Mouse (Mus musculus): ENCODE measurements around the gene Aqp1. TPM values are rescaled to one million over a fixed set of nuclear protein-coding genes. Genes with fewer than 3 reads are reported as not detected.

Gene Aqp1
- total and polyA plus RNA-seq, 3 experiments: 57.2 to 95.3 TPM; not detected in 1

- Histone ChIP-seq H3K27ac (ENCODE audit: control insufficient read depth, low read depth, low read length) (no peak overlapping the region), H3K27me3 (ENCODE audit: control insufficient read depth in 1 of 2, insufficient read depth in 2 of 2, low read length in 2 of 2) (no peaks in the 10 kb centered on the region), H3K79me2 (ENCODE audit: control insufficient read depth, insufficient read depth, low read length, poor library complexity) (no peaks in the 10 kb centered on the region), H3K9ac (ENCODE audit: control insufficient read depth, low read depth, low read length, poor library complexity, severe bottlenecking) (no peak overlapping the region), H3K36me3 (ENCODE audit: control insufficient read depth in 1 of 2, insufficient read depth in 2 of 2, low read length in 2 of 2) (no peaks in the 10 kb centered on the region), H3K4me3 (ENCODE audit: control insufficient read depth in 1 of 2, insufficient read depth in 1 of 2, low read depth in 2 of 2, low read length in 2 of 2) (no peak overlapping the region), H3K9me3 (replicated peaks; ENCODE audit: insufficient read depth, low read length) (no peaks in the 10 kb centered on the region), H3K4me1 (ENCODE audit: control insufficient read depth in 1 of 2, insufficient read depth in 2 of 2, low read length in 2 of 2) (no peaks in the 10 kb centered on the region)
- no peak for TF ChIP-seq BHLHE40 (IDR thresholded peaks at IDR 0.05; ENCODE audit: borderline replicate concordance, low read depth, low read length)
- no peak for TF ChIP-seq USF1 (IDR thresholded peaks at IDR 0.05; ENCODE audit: low read depth, low read length)
- TF ChIP-seq ZC3H11A (IDR thresholded peaks at IDR 0.05; ENCODE audit: low read depth, low read length): peak; percentile 83
- TF ChIP-seq ZKSCAN1 (IDR thresholded peaks at IDR 0.05; ENCODE audit: low read depth, low read length): no peak
- no peak for TF ChIP-seq TBP (IDR thresholded peaks at IDR 0.05; ENCODE audit: low read depth, low read length)
- TF ChIP-seq CHD1 (IDR thresholded peaks at IDR 0.05; ENCODE audit: low read depth, low read length): no peak
- no peak for TF ChIP-seq JUND (IDR thresholded peaks at IDR 0.05; ENCODE audit: low read depth, low read length)
- TF ChIP-seq SMC3 (IDR thresholded peaks at IDR 0.05; ENCODE audit: low read depth, low read length): peak; percentile 87
- TF ChIP-seq USF2 (IDR thresholded peaks at IDR 0.05; ENCODE audit: borderline replicate concordance in 1 of 2, insufficient read depth in 1 of 2, low read depth in 1 of 2, low read length in 2 of 2): no peak
- no peak for TF ChIP-seq NELFE (IDR thresholded peaks at IDR 0.05; ENCODE audit: low read depth, low read length)
- peak; percentile 77 to 84 (median 78) for TF ChIP-seq CTCF (IDR thresholded peaks at IDR 0.05 in 2 of 3, conservative IDR thresholded peaks at IDR 0.05 in 1 of 3; ENCODE audit: control insufficient read depth in 1 of 3, insufficient read depth in 1 of 3, low read depth in 2 of 3, low read length in 3 of 3, poor library complexity in 1 of 3, severe bottlenecking in 1 of 3)
- TF ChIP-seq POLR2AphosphoS5 (IDR thresholded peaks at IDR 0.05; ENCODE audit: borderline replicate concordance, low read depth, low read length): no peak
- no peak for TF ChIP-seq MAZ (IDR thresholded peaks at IDR 0.05; ENCODE audit: low read depth, low read length)
- no peak for TF ChIP-seq TCF12 (IDR thresholded peaks at IDR 0.05; ENCODE audit: low read depth, low read length)
- peak; percentile 87 for TF ChIP-seq RAD21 (IDR thresholded peaks at IDR 0.05; ENCODE audit: low read depth, low read length)
- DNase-seq (ENCODE audit: low read depth, low spot score): peak; percentile 52
Measured at GRCm38 (mm10) chr6:55383897-55384296, 47.7 kb downstream of the Aqp1 start.

GRCm38 (mm10) chr6:55384356-55384951 is 48.2 kb downstream of the Aqp1 start:
- no peak for TF ChIP-seq MEF2A (IDR thresholded peaks at IDR 0.05; ENCODE audit: extremely low read depth, insufficient replicate concordance, low read depth, low read length, poor library complexity, severe bottlenecking)
- TF ChIP-seq MAFK (IDR thresholded peaks at IDR 0.05; ENCODE audit: borderline replicate concordance, low read depth, low read length): no peak
- no peak for TF ChIP-seq UBTF (IDR thresholded peaks at IDR 0.05; ENCODE audit: borderline replicate concordance, insufficient read depth, low read depth, low read length)
- no peak for TF ChIP-seq USF1 (IDR thresholded peaks at IDR 0.05; ENCODE audit: low read depth, low read length)
- no peak for TF ChIP-seq TBP (IDR thresholded peaks at IDR 0.05; ENCODE audit: low read depth, low read length)
- TF ChIP-seq GABPA (IDR thresholded peaks at IDR 0.05; ENCODE audit: low read depth, low read length): no peak
- TF ChIP-seq E2F4 (IDR thresholded peaks at IDR 0.05; ENCODE audit: borderline replicate concordance, low read depth, low read length): no peak
- no peak for TF ChIP-seq NRF1 (IDR thresholded peaks at IDR 0.05; ENCODE audit: insufficient read depth, low read depth, low read length, poor library complexity, severe bottlenecking)
- TF ChIP-seq ZKSCAN1 (IDR thresholded peaks at IDR 0.05; ENCODE audit: low read depth, low read length): no peak
- no peak for TF ChIP-seq CTCF (IDR thresholded peaks at IDR 0.05 in 2 of 3, conservative IDR thresholded peaks at IDR 0.05 in 1 of 3; ENCODE audit: control insufficient read depth in 1 of 3, insufficient read depth in 1 of 3, low read depth in 2 of 3, low read length in 3 of 3, poor library complexity in 1 of 3, severe bottlenecking in 1 of 3)
- no peak for TF ChIP-seq MYC (IDR thresholded peaks at IDR 0.05; ENCODE audit: low read depth, low read length)
- no peak for TF ChIP-seq JUND (IDR thresholded peaks at IDR 0.05; ENCODE audit: low read depth, low read length)
- Histone ChIP-seq H3K79me2 (ENCODE audit: control insufficient read depth, insufficient read depth, low read length, poor library complexity) (no peaks in the 10 kb centered on the region), H3K4me3 (ENCODE audit: control insufficient read depth in 1 of 2, insufficient read depth in 1 of 2, low read depth in 2 of 2, low read length in 2 of 2) (no peak overlapping the region), H3K9ac (ENCODE audit: control insufficient read depth, low read depth, low read length, poor library complexity, severe bottlenecking) (no peak overlapping the region), H3K36me3 (ENCODE audit: control insufficient read depth in 1 of 2, insufficient read depth in 2 of 2, low read length in 2 of 2) (no peaks in the 10 kb centered on the region), H3K27ac (ENCODE audit: control insufficient read depth, low read depth, low read length) (no peak overlapping the region), H3K27me3 (ENCODE audit: control insufficient read depth in 1 of 2, insufficient read depth in 2 of 2, low read length in 2 of 2) (no peaks in the 10 kb centered on the region), H3K4me1 (ENCODE audit: control insufficient read depth in 1 of 2, insufficient read depth in 2 of 2, low read length in 2 of 2) (no peaks in the 10 kb centered on the region), H3K9me3 (replicated peaks; ENCODE audit: insufficient read depth, low read length) (no peaks in the 10 kb centered on the region)
- DNase-seq (ENCODE audit: low read depth, low spot score): no peak

Data from MEL (cell line).